Mouse (Mus musculus) stomach, embryonic 15.5 days (tissue): Measurements from ENCODE around the gene Zfand3. TPM values are rescaled to one million over a fixed set of nuclear protein-coding genes. Genes with fewer than 3 reads are reported as not detected.

Experiments
- ATAC-seq: fragments of 200-750 bp; cut with Nextera tagmentation; 2 replicates; pipeline ENCODE4 v1.8.0; 2017; ENCODE audit warnings: low read depth, moderate number of reproducible peaks, moderate TSS enrichment; ENCODE audit not compliant: insufficient read depth, low FRiP score
- H3K27ac ChIP-seq: fragments of 300-500 bp; sonication (generic); 2 replicates; pipeline ENCODE4 v1.5.1; 2015; ENCODE audit warnings: mild to moderate bottlenecking, inconsistent platforms
- H3K27me3 ChIP-seq: fragments of 300-500 bp; sonication (generic); replicated peaks from 2 replicates; pipeline ENCODE4 v1.6.1; 2015; ENCODE audit warnings: inconsistent platforms
- H3K36me3 ChIP-seq: fragments of 300-500 bp; sonication (generic); 2 replicates; pipeline ENCODE4 v1.6.1; 2015; ENCODE audit warnings: inconsistent platforms
- H3K4me1 ChIP-seq: fragments of 300-500 bp; sonication (generic); 2 replicates; pipeline ENCODE4 v1.6.1; 2015; ENCODE audit warnings: inconsistent platforms
- H3K4me2 ChIP-seq: fragments of 300-500 bp; sonication (generic); 2 replicates; pipeline ENCODE4 v1.6.1; 2015; ENCODE audit warnings: mild to moderate bottlenecking, inconsistent platforms
- H3K4me3 ChIP-seq: fragments of 300-500 bp; sonication (generic); replicated peaks from 2 replicates; pipeline ENCODE4 v1.5.1; 2015; ENCODE audit warnings: inconsistent platforms
- H3K9ac ChIP-seq: fragments of 300-500 bp; sonication (generic); 2 replicates; pipeline ENCODE4 v1.6.1; 2015; ENCODE audit warnings: inconsistent platforms
- H3K9me3 ChIP-seq: fragments of 300-500 bp; sonication (generic); 2 replicates; pipeline ENCODE4 v1.6.1; 2016; ENCODE audit warnings: inconsistent platforms
- WGBS: fragments of 180-500 bp; shearing (Covaris S2); methylation state at CpG from one replicate; pipeline ENCODE4 v1.1.7; 2015; 5-methylcytosine and 5-hydroxymethylcytosine counted together
- polyA plus RNA-seq: library from polyadenylated mRNA; unstranded; fragments of >200 nt; fragmentation: Nextera tagmentation; extraction: Ambion mirVana; gene quantifications from 2 replicates; pipeline ENCODE4 v1.2.1, GENCODE M21; 2015

Zfand3 gene
- polyA plus RNA-seq, 1 experiment from 2014 or later, result 49.4 TPM

DNA sequence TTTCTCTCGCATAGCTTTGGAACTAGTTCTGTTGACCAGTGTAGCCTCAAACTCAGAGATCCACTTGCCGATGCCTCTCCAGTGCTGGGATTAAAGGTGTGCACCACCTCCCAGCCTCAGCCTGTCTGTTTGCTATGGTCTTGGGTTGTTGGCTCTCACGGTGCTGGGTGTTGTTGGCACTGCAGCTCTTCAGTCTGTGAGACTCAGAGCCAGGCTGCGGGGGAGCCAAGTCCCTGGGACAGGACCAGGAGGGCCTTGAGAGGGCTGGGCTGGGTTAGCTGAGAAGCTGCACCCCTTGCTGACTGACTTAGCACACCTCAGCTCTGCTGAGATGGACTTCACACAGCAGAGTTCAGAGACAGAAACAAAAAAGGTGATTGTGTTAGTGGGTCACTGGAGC lies 195.8 kb downstream of the Zfand3 start:
- H3K27ac ChIP-seq, result no peak overlapping the region
- no peaks in the 10 kb centered on the region for H3K36me3 ChIP-seq
- ATAC-seq, result no peak
- 76% methylated on average over 4 of the region's 4 CpGs for WGBS
- H3K9ac ChIP-seq, result no peak overlapping the region
- H3K9me3 ChIP-seq, result no peaks in the 10 kb centered on the region
- H3K4me3 ChIP-seq, result no peak overlapping the region
- H3K4me2 ChIP-seq, result no peak overlapping the region
- H3K27me3 ChIP-seq, result no peaks in the 10 kb centered on the region
- H3K4me1 ChIP-seq, result peaks cover 55% of the 10 kb centered on the region

DNA sequence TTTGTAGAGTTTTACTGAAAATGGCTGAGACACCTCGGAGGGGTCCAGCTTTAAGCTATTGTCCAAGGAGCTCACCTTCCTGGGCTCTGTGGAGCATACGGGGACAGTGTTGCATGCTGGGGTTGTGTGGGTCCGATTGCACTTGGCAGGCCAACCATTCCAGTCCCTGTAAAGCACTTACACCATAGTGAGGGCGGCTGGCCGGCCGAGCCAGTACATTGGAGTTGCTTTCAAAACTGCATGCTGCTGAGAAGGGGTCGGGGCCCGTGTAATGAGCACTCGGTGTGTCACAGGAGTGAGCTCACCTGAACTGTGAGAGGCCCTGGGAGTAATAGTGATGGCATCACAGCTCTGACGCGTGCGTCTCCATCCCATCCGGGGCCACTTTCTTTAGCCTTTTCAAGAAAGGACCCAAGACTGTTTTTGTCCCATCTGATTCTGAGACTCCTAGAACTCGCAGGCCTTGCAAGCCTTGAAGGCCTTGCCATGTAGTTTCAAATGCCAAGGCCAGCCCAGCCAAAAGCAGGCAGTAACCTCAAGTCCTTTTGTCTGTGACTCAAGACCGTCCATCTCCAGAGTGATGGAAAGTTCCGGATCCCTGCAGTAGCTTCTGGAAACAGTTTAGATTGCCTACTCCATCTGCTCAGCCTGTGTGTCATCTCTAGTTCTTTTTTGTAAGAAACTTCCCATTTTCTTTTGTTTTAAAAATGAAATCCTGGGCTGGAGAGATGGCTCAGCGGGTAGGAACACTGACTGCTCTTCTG lies 200.7 kb downstream of the Zfand3 start:
- no peak overlapping the region for H3K4me3 ChIP-seq
- no peak for ATAC-seq
- H3K27me3 ChIP-seq, result no peaks in the 10 kb centered on the region
- H3K9ac ChIP-seq, result no peak overlapping the region
- H3K36me3 ChIP-seq, result 0 out of 2 replicates have a peak, but pooled peaks cover 11% of the 10 kb centered on the region
- 90% methylated on average over 17 of the region's 17 CpGs for WGBS
- no peak overlapping the region for H3K4me2 ChIP-seq
- H3K27ac ChIP-seq, result no peak overlapping the region
- H3K4me1 ChIP-seq, result peaks cover 30% of the 10 kb centered on the region; the same call in 1 of the 2 replicates
- no peaks in the 10 kb centered on the region for H3K9me3 ChIP-seq

DNA sequence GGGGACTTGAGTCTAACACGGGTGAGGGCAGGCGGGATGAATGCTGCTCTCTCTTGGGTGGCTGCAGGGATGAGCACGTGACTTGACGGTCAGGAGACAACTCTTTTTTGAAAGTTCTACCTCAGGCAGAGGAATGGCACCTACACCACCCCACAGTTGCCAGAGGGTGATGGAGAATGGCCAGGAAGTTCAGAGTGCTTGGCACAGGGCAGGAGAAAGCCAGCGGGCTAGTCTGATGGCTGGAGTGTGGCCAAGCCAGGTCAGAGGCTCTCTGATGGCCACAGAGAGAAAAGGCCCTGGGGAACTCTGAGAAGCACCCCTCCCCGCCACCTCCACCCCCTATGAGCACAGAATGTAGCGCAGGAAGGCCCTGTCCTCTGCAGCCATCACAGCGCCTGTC lies 205.7 kb downstream of the Zfand3 start:
- Histone ChIP-seq H3K27ac (no peak overlapping the region), H3K36me3 (0 out of 2 replicates have a peak, but pooled peaks cover 18% of the 10 kb centered on the region), H3K9ac (no peak overlapping the region), H3K4me3 (no peak overlapping the region), H3K27me3 (no peaks in the 10 kb centered on the region), H3K9me3 (no peaks in the 10 kb centered on the region), H3K4me2 (no peak overlapping the region), H3K4me1 (0 out of 2 replicates have a peak, but pooled peaks cover 6% of the 10 kb centered on the region)
- WGBS, result 90% methylated on average over 8 of the region's 8 CpGs
- ATAC-seq, result no peak

DNA sequence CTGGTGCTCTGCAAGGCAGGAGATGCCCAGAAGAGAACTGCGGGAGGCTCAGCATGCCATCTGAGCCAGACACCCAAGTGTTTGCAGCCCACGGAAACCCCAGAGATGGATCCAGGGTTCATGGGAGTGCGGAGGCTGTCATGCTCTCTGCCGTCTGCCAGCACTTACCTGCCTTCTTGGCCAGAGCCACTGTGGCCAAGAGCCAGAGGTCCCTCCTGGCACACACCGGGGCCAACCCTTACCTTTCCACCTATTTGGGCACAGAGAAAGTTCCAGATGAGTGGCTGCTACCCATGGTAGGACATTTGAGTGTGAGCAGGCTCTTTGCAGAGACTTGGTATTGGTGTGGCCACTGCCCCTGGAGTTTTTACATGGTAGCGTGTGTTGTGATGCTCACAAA lies 206.4 kb downstream of the Zfand3 start:
- no peak for ATAC-seq
- Histone ChIP-seq H3K9me3 (no peaks in the 10 kb centered on the region), H3K4me3 (no peak overlapping the region), H3K4me2 (no peak overlapping the region), H3K4me1 (0 out of 2 replicates have a peak, but pooled peaks cover 4% of the 10 kb centered on the region), H3K36me3 (0 out of 2 replicates have a peak, but pooled peaks cover 18% of the 10 kb centered on the region), H3K9ac (no peak overlapping the region), H3K27ac (no peak overlapping the region), H3K27me3 (no peaks in the 10 kb centered on the region)
- WGBS, result 91% methylated on average over 6 of the region's 6 CpGs

DNA sequence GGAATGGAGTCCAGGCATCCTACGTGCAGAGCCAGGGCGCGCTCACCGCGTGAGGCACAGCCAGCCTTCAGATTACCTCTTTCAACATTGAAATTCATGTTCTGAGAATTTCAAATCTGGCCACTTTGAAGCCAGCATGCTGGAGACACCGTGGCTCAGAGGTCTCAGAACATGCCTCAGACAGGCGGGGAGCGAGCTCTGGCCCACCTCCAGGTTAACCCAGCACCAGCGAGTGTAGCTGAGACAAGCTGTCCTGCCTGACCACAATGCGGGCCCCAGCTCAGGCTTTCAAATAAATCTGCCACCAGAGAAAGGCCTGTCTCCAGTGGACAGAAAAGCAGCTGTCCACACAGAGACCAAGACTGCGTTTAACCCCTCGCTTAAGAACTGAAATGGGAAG lies 208.1 kb downstream of the Zfand3 start:
- ATAC-seq, result no peak
- Histone ChIP-seq H3K27me3 (no peaks in the 10 kb centered on the region), H3K27ac (no peak overlapping the region), H3K4me2 (no peak overlapping the region), H3K9ac (no peak overlapping the region), H3K9me3 (no peaks in the 10 kb centered on the region), H3K4me3 (no peak overlapping the region), H3K4me1 (no peaks in the 10 kb centered on the region), H3K36me3 (peaks cover 18% of the 10 kb centered on the region; the same call in 1 of the 2 replicates)
- 68% methylated on average over 12 of the region's 12 CpGs for WGBS

DNA sequence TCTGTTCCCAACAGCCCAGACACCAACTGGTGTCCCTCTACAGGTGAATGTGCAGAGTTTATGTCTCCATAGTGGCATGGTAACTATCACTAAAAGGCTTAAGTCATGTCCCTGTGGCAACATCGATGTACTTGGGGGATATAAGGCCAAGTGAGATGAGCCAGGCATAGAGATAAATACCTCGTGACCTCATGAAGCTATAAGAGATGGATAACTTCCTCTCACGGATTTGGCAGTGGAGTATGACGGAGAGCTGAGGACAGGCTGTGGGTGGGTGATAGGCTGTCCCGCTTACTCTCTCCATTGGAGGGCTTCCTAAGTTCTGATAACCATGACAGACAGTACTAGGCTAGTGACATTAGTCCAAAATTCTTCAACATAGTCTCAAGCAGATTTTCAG lies 208.8 kb downstream of the Zfand3 start:
- no peak for ATAC-seq
- 78% methylated on average over 5 of the region's 5 CpGs for WGBS

DNA sequence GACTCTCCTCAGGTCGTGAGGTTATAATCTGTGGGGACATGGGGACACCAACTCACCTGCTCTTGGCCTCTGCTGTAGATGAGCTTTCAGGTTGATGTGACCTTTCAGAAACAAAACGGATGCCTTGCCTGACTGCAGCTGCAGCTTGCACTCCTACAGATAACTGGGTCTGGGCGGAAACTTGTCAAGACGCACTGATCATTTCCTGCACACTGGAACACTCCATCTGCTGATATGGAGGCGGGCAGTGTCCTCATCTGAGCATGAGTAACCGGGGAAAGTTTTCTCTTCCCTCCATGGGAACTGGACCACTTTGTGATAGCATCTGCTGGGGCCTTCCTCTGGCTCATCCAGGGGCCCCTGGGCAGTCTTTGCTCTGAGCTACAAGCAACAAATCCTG lies 209.9 kb downstream of the Zfand3 start:
- Histone ChIP-seq H3K4me2 (no peak overlapping the region), H3K4me3 (no peak overlapping the region), H3K27ac (no peak overlapping the region), H3K27me3 (no peaks in the 10 kb centered on the region), H3K9me3 (no peaks in the 10 kb centered on the region), H3K4me1 (no peaks in the 10 kb centered on the region), H3K9ac (no peak overlapping the region), H3K36me3 (peaks cover 11% of the 10 kb centered on the region; the same call in 1 of the 2 replicates)
- no peak for ATAC-seq
- 76% methylated on average over 6 of the region's 6 CpGs for WGBS

More for the DNA sequence above, 208.8 kb downstream of the Zfand3 start:
- Histone ChIP-seq H3K9ac (no peak overlapping the region), H3K4me3 (no peak overlapping the region), H3K36me3 (peaks cover 13% of the 10 kb centered on the region; the same call in 1 of the 2 replicates), H3K9me3 (no peaks in the 10 kb centered on the region), H3K4me1 (no peaks in the 10 kb centered on the region), H3K27ac (no peak overlapping the region), H3K4me2 (no peak overlapping the region), H3K27me3 (no peaks in the 10 kb centered on the region)

DNA sequence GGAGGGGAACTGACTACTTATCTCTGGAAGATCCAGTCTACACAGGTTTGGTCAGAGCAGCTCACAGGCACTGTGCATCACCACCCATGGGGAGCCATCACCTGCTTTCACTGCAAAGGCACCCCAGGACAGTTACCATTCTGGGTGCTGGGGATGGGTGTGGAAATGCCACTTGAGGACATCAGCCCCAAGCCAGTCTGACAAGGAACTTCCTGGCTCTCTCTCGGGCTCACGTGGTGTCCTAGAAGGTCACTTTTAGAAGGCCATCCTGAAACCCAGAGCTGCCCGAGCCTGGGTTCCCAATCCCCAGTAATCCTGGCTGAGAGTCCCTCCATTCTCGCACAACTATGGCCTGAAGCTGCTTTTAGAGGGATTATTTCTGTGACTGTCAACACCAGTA lies 211.2 kb downstream of the Zfand3 start:
- H3K27me3 ChIP-seq, result no peaks in the 10 kb centered on the region
- WGBS, result 63% methylated on average over 4 of the region's 4 CpGs
- no peak overlapping the region for H3K4me3 ChIP-seq
- H3K27ac ChIP-seq, result no peak overlapping the region
- H3K4me1 ChIP-seq, result no peaks in the 10 kb centered on the region
- H3K9me3 ChIP-seq, result no peaks in the 10 kb centered on the region
- H3K4me2 ChIP-seq, result no peak overlapping the region
- ATAC-seq, result no peak
- H3K36me3 ChIP-seq, result peaks cover 6% of the 10 kb centered on the region; the same call in 1 of the 2 replicates
- no peak overlapping the region for H3K9ac ChIP-seq

DNA sequence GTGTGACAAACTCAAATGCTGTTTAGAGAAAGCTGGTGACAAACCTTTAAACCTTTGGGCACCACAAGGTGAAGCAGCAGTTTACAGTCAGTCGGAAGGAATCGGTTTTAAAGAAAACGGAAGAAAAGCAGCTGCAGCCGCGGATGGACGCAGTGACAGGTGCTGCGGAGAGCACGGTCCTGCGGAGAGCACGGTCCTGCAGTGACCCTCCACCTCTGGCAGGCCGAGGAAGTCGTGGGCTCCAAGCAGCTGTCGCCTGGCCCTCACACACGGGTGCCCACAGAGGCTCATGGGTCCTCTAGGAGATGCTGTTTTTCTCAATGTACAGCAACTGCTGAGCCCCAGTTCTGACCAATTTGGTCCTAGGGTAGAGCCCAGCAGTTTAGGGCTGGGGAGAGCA lies 217.1 kb downstream of the Zfand3 start:
- no peak overlapping the region for H3K27ac ChIP-seq
- no peak overlapping the region for H3K4me3 ChIP-seq
- no peaks in the 10 kb centered on the region; the same call in 1 of the 2 replicates for H3K36me3 ChIP-seq
- no peak for ATAC-seq
- no peaks in the 10 kb centered on the region for H3K27me3 ChIP-seq
- H3K4me2 ChIP-seq, result no peak overlapping the region
- WGBS, result 69% methylated on average over 14 of the region's 14 CpGs
- peaks cover 14% of the 10 kb centered on the region for H3K4me1 ChIP-seq
- no peak overlapping the region for H3K9ac ChIP-seq
- no peaks in the 10 kb centered on the region for H3K9me3 ChIP-seq

DNA sequence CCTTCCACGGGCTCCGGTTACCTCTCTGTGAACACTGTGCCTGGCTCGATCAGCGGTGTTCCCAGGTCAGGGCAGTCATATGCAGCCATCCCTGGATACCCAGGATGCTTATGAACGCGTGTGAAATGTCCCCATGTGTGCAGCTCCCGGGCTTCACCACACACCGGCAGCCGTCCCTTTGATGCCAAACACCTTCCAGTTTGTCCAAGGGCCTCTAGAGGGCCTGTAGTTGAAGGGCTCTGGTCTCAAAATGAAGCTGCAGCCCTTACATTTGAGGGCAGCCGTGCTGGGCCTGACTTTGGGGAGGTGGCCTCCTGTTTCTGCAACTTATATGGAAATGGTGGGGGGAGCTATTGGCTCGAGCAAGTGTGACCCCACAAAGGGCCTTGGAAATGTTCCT lies 217.8 kb downstream of the Zfand3 start:
- ATAC-seq, result no peak
- Histone ChIP-seq H3K9ac (no peak overlapping the region), H3K36me3 (no peaks in the 10 kb centered on the region; the same call in 1 of the 2 replicates)

DNA sequence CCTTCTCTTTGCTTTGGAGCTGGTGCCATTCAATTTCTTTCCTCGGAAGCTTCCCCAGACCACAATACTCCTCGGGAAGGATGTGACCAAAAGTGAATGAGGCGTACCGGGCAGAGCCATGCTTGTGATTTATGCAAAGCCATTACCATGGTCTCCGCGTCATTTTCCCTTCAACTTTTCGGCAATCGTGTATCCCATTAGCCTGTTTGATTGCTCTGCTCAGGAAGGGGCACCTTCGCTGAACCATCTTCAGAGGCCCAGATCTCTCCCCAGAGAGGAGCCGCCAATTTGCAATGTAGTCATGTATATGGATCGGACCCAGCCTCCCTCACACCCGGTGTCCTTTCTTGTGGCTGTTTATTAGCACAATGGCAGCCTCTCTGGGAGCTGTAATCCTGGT lies 218.3 kb downstream of the Zfand3 start:
- H3K4me2 ChIP-seq, result no peak overlapping the region
- no peaks in the 10 kb centered on the region for H3K9me3 ChIP-seq
- WGBS, result 79% methylated on average over 12 of the region's 12 CpGs
- H3K27ac ChIP-seq, result no peak overlapping the region
- H3K9ac ChIP-seq, result no peak overlapping the region
- no peak overlapping the region for H3K4me3 ChIP-seq
- H3K36me3 ChIP-seq, result no peaks in the 10 kb centered on the region; the same call in 1 of the 2 replicates
- H3K27me3 ChIP-seq, result no peaks in the 10 kb centered on the region
- H3K4me1 ChIP-seq, result peaks cover 15% of the 10 kb centered on the region
- no peak for ATAC-seq

More for the DNA sequence above, 217.8 kb downstream of the Zfand3 start:
- Histone ChIP-seq H3K27ac (no peak overlapping the region), H3K4me1 (peaks cover 15% of the 10 kb centered on the region), H3K27me3 (no peaks in the 10 kb centered on the region), H3K4me2 (no peak overlapping the region), H3K4me3 (no peak overlapping the region), H3K9me3 (no peaks in the 10 kb centered on the region)
- whole genome bisulfite sequencing, result 80% methylated on average over 11 of the region's 11 CpGs

DNA sequence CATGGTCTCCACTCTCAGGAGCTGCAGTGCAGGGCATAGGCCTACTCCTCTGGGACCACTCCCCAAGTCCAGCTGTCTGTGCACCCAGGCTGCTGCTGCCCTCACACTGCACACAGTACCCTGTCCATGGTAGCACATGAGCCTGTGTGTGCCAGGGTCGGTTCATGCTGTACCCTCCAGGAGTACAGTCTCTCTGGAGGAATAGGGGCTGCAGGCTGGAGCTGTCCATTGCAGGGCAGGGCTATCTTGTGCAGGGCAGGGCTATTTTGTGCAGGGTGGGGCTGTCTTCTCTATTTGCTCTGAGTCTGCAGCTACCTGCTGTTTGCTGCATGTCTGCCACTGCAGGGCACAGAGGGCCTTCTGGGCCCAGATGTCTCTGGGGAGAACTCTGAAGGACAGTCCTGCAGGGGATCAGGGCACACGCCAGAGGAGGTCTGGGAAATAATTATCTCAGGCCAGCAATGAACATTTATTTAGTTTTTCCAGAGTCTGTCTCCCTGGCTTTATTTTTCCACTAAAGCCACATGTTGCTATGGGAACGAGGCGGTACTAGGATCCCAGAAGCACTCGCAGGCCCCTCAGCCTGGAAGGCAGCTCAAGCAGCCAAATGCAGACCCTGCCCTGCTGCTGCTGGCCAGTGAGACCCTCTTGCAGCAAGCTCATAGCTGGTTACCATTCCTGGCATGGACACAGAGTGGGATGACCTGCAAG lies 220.7 kb downstream of the Zfand3 start:
- no peaks in the 10 kb centered on the region for H3K9me3 ChIP-seq
- 20% methylated on average over 5 of the region's 5 CpGs for WGBS
- H3K9ac ChIP-seq, result no peak overlapping the region; the same call in 1 of the 2 replicates
- no peaks in the 10 kb centered on the region for H3K27me3 ChIP-seq
- no peaks in the 10 kb centered on the region for H3K36me3 ChIP-seq
- no peak overlapping the region for H3K27ac ChIP-seq
- H3K4me3 ChIP-seq, result no peak overlapping the region
- peaks cover 17% of the 10 kb centered on the region for H3K4me1 ChIP-seq
- H3K4me2 ChIP-seq, result no peak overlapping the region
- peak; percentile 33; the same call in 1 of the 2 replicates for ATAC-seq
